8 mouse cellular contexts compared by ENCODE assay signal in genomic region chr7:19750217-19751069, GRCm38 (mm10). TPM values are rescaled to one million over a fixed set of nuclear protein-coding genes. Genes with fewer than 3 reads are reported as not detected.
DNase-seq lines count a peak whose midpoint lies in the region; ATAC-seq and TF ChIP-seq lines count a peak whose summit lies in the region.

TSS of gene Nectin2 (minus strand) at chr7:19750483.

- in situ Hi-C loops in Patski (cut with MboI; ENCODE audit: low pct_unique_long_range_greater_than_20kb), result loop anchor here (5.0 kb wide), 1 partner anchor 37 kb away; no protein-coding TSS in a partner anchor

- H3K27me3 ChIP-seq in Patski, result no peaks in the 10 kb centered on the region
- H3K27me3 ChIP-seq in hindbrain, embryonic 12.5 days, result no peaks in the 10 kb centered on the region

- peak; percentile 72 for ATAC-seq in Patski
- peak; percentile 44 for ATAC-seq in hindbrain, embryonic 12.5 days (ENCODE audit: low FRiP score)

- H3K4me2 ChIP-seq in hindbrain, embryonic 12.5 days (replicated peaks), result peak within 1 kb of the TSS; percentile 70

- H3K36me3 ChIP-seq in hindbrain, embryonic 12.5 days, result no peaks in the 10 kb centered on the region

- CTCF ChIA-PET in Patski (lab: Charles Lee), result interaction anchor here (0.8 to 1.4 kb wide), 3 partner anchors 18 to 50 kb away, joined by 3 to 5 read pairs (median 3); partner anchors contain the start of gene Cblc

- peaks cover 37% of the 10 kb centered on the region for H3K4me1 ChIP-seq in hindbrain, embryonic 12.5 days

- peak within 1 kb of the TSS; percentile 90 for H3K9ac ChIP-seq in hindbrain, embryonic 12.5 days

- WGBS in hindbrain, embryonic 12.5 days, result 18% methylated on average over 19 of the region's 19 CpGs

- no peak for TF ChIP-seq CTCF in Patski (IDR thresholded peaks at IDR 0.05)

- POLR2A ChIA-PET in Patski (lab: Charles Lee), result no interaction called here

- peak; percentile 64 for DNase-seq in Patski (ENCODE audit: low read depth, low spot score)
- DNase-seq in cerebellum, postnatal 14 days, result peak; percentile 73 to 84
- peak; percentile 73 to 76 for DNase-seq in frontal cortex, postnatal 14 days (ENCODE audit: low spot score in 2 of 2)
- peak; percentile 82 to 88 for DNase-seq in layer of hippocampus, postnatal 14 days (ENCODE audit: low spot score in 2 of 2)
- peak; percentile 90 for DNase-seq in lung, postnatal 14 days
- peak; percentile 89 for DNase-seq in ovary, postnatal 36 days (ENCODE audit: low spot score)
- peak; percentile 53 for DNase-seq in thymus, postnatal 14 days

- no peaks in the 10 kb centered on the region for H3K9me3 ChIP-seq in hindbrain, embryonic 12.5 days (replicated peaks)

- H3K4me3 ChIP-seq in hindbrain, embryonic 12.5 days, result peak within 1 kb of the TSS; percentile 79

- peak within 1 kb of the TSS; percentile 85 for H3K27ac ChIP-seq in hindbrain, embryonic 12.5 days

RNA-seq across cellular contexts. Expression of gene Nectin2, which starts in this region (rescaled TPM):
- 168 TPM for polyA plus RNA-seq in Patski (2021)
- 60.8 and 67.1 TPM in 2 replicates for polyA plus RNA-seq in hindbrain, embryonic 12.5 days (2016; fragmentation: Nextera tagmentation; extraction: Ambion mirVana)
- 10 to 100 TPM; 11.6 to 12.7 TPM for total RNA-seq in layer of hippocampus, postnatal 14 days (2021)

Comparison
In these comparisons a context has a peak if more than half of its experiments do, and no peak if none do; other contexts are left out.
1. Peak in every context shown above with its lines: DNase-seq, ATAC-seq, H3K4me3 ChIP-seq and H3K27ac ChIP-seq.